Mouse (Mus musculus) left cerebral cortex, postnatal 10 days (tissue): Measurements from ENCODE around the gene 4931406P16Rik. TPM values are rescaled to one million over a fixed set of nuclear protein-coding genes. Genes with fewer than 3 reads are reported as not detected.
A peak's percentile ranks its signal among the peaks of the same experiment; 100 is the strongest.

Source experiments
- DNase-seq, 2 experiments: peaks; one replicate each; pipeline ENCODE4 v3.0.0; 2021 to 2022; ENCODE audit warnings: low spot score in 2 of 2, mixed read lengths in 1 of 2; ENCODE audit errors: extremely low spot score in 1 of 2
- intact Hi-C: fragments of 180-260 bp; cut with DNase I; formaldehyde crosslinking; loops from one replicate; pipeline ENCODE4 v1.15.1; 2025
- total RNA-seq, 2 experiments: library from RNA; stranded (reverse); gene quantifications; 2 replicates each; pipeline ENCODE4 v1.2.3; 2021

Gene 4931406P16Rik
- total RNA-seq, 2 experiments from 2014 or later: 46.2 to 54.4 TPM

DNA sequence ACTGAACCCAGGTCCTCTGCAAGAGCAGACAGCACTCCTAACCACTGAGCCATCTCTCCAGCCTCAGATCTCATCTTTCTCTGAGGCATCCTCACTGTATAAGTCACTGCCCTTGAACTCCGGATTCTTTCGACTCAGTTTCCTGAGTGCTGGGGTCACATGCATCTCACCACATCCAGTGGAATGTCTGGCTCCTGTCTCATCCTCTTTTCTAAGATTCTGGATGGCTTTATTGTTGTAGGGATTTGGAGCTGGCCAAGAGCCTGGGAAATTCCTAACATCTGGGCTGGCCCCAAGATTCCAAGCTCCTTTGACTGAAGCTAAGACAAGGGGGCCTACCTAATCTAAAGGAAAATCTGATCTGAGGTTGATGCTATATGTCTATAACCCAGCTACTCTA is 5.8 kb upstream of the 4931406P16Rik start:
- no peak for DNase-seq
- intact Hi-C loops: no loop called here

DNA sequence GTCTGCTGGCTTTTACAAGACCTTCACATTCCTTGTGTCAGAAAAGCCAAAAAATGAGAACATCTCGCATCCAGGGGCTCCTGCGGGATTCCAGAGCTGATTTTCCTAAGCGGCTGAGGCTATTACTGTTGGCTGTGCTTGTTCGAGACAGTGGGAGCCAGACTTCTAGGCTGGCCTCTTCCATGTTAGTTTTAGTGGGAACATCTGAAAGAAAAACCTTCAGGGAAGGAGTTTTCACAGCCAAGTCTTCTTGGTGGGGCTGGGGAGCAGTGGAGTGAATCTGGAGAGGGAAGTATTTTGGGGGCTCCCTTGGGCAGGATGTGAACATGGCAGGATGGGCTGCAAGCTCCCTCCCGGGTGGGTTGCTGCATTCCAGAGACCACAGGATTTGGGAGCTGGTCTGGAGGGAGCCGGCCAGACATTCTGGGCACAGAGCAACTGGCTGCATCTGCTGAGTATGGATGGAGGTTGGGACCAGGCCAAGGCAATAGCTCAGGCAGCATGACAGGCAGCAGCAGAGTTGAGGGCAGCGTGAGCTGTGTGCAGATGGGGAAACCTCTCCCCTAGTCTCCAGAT is 4.6 kb upstream of the 4931406P16Rik start:
- intact Hi-C loops: no loop called here
- DNase-seq: peak; percentile 42 to 68

DNA sequence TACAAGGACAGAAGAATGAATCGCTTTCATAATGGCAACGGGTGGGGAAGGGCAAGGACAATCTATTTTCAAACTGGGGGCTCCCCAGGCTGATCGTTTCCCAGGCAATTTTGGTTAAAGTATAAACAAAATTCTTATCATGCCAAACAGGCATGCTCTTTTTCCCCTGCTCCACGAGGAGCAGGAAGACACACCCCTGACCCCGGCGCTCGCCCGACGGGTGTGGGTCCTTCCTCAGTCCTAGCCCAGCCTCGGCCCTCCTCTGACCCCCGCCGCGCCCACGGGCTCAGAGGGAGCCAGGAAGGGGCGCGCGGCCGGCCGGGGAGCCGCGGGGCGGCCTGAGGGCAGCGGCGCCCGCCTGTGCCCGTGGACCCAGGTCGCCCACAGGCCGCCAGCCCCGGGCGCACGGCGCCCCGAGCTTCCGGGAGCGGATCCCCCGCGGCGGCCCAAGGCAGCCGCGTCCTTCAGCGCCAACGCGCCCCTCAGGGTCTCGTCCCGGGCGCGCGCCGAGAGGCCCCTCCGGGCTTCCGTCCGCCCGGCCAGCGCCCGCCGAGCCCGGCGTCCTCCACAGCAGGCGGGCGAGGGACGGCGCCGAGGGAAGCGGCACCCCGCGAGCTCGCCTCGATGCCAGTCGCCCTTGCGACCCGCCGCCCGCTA is 437 bp downstream of the 4931406P16Rik start:
- DNase-seq: peak in 1 of 2 experiments; percentile 91

DNA sequence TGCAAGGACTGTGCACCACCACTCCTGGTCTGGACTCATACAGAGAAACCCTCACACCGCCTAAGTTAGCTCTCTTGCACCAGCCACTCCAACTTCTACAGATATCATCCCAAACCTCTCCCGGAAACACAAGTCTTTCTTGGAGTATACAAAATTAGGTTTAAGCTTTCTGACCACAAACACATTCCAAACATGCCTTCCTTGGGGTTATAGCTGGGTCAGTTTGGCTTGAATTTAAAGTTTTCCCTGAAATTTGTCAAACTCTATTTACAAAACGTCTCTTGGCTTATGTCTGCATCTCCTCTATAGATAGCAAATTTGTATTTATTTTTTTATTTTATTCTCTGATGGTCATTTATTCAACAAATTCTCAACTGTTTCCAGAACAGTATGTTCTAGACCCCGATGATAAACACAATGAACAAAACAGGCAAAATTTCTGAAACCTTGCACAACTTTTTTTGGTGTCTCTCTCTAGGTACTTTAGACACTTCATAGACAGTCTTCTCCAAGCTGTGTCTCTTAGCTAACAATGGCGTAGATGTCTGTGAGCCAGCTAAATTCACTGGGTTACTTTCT is 4.1 kb downstream of the 4931406P16Rik start:
- intact Hi-C loops: no loop called here
- DNase-seq: no peak

More for the DNA sequence above, 437 bp downstream of the 4931406P16Rik start:
- intact Hi-C loops: no loop called here

DNA sequence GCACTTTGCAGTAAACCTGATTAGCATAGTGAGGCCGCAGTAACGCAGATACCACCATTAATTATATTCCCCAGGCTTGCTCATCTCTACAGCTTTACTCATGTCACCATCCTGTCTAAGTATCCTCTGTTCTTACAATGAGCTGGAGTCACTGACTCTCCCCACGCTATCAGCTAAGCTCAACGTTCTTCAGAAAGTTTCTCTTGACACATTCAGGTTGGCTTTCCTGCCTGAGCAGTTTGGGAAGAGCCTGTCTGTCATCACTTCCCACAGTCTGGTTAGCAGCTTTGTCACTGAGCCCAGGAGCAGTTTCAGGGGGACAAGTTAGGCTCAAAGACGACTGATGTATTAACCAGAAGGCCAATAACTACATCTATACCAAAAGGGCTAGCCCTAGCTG is 4.8 kb downstream of the 4931406P16Rik start:
- no peak for DNase-seq
- intact Hi-C loops: no loop called here

DNA sequence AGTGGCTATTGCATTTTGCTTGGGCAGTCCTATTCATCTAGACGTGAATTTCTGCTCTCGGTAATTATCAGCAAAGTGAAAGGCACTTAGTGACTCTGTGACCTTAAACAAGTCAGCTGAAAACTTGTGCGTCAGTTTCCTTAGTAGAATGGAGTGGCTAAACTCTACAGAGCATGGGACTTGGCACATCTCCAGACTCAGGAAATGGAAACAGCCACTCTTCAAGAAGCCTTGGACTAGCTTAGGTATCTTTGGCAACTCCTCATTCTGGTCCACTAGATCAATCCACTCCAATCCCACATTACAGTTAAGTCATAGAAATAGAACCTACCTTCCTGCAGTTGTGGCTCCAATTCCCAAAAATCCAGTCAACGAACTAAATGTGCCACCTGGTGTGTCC is 7.9 kb downstream of the 4931406P16Rik start:
- peak in 1 of 2 experiments; percentile 42 for DNase-seq
- intact Hi-C loops: no loop called here

DNA sequence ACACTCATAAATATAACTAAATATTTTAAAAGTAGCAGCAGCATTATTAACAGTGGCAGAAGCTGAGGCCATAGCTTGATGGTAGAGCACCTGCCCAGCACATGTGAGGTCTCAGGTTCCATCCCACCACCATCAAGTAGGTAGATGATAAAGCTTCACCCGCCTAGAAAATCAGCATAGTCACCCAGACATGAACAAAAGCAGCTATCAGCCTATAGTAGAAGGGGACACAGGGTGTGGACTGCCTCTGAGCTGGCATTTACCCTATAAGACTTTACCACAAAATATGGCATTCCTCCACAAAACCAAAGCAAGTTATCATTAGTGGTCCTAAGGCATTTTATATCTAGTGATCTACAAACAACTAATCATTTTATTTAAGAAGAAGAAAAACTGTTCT is 10.7 kb downstream of the 4931406P16Rik start:
- DNase-seq: no peak
- intact Hi-C loops: no loop called here

DNA sequence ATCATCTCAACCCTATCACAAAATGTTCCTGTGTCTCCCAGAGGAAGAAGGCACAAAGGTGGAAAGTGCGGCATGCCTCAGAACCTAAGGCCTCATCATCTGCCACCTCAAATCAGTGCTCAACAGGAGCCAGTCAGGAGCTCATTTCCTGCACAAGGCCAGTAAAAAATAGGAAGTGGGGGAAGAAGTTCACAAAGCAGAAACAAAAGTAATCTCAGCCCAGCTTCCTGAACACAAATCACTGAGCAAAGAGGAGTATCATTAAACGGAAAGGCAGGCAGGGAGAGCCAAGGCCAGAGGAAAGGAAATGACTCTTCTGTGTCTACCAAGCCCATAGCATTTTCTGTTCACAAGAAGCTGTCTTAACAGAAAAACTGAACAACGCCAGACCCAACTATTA is 11.4 kb downstream of the 4931406P16Rik start:
- no peak for DNase-seq
- intact Hi-C loops: no loop called here

DNA sequence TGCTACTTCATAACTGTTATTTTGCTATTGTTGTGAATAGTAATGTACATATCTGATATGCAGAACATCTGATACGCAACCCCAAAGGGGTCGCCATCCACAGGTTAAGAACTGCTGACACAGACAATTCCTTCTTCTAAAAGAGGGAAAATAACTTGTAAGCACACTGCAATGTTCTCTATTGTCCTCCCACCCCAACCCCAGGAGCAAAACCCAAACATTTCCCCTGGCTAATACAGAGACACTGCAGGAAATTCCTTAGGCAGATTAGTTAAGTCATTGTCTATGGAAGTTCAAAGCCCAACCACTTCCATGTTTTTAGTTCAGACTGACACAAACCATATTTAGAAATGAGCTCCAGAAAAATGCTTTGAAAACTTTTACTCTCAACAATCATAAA is 14.5 kb downstream of the 4931406P16Rik start:
- DNase-seq: no peak
- intact Hi-C loops: no loop called here

DNA sequence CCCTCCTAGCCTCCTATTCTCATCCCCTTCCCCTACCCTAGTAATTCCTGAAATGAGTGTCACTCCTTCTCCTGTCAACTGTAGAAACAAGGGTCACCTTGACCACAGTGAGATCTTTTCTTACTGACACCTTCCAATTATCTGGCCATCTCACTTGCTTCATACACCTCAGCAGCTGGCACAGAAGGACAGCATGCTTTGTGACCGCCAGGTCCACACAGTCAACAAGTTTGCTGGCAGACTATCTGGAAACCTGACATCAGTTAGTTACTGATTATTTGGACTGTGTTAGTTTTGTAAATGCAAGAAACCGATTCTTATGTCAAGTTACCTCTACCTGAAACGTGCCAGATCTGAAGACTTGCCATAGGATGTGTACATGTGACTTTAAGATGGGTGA is 17.2 kb downstream of the 4931406P16Rik start:
- DNase-seq: no peak
- intact Hi-C loops: no loop called here

DNA sequence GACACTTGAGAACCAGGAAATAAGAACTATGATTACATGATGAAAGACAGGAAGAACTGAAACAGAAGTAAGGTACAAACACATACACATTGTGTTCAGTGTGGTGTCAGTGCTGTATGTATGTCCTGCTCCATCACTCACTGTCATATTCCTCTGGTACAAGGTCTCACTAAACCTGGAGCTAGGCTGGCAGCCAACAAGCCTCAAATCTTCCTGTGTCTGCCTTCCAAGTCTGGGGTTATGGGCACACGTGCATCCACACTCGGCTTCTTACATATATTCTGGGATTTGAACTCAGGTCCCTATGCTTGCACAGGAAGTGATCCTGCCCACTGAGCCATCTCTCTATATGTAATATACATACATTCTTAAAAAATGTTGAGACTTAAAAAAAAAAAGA is 20.7 kb downstream of the 4931406P16Rik start:
- intact Hi-C loops: no loop called here
- DNase-seq: no peak

DNA sequence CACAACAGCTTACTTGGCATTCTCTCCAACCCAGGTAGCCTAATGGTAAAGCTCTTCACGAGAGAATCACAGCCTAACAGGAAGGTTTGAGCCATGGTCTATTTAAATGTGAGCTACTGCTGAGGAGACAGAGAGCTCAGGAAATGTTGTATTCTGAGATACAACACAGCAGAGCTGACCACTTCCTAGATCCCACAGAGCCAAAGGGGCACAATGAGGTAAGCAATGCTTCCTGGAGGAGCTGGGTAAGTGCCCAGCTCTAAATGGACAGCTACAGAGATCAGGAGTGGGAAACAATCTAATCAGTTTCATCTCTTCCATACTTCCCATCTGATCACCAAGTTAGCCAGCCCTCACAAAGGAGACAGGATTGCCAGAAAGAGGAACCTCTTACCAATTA is 22.1 kb downstream of the 4931406P16Rik start:
- DNase-seq: no peak
- intact Hi-C loops: no loop called here

DNA sequence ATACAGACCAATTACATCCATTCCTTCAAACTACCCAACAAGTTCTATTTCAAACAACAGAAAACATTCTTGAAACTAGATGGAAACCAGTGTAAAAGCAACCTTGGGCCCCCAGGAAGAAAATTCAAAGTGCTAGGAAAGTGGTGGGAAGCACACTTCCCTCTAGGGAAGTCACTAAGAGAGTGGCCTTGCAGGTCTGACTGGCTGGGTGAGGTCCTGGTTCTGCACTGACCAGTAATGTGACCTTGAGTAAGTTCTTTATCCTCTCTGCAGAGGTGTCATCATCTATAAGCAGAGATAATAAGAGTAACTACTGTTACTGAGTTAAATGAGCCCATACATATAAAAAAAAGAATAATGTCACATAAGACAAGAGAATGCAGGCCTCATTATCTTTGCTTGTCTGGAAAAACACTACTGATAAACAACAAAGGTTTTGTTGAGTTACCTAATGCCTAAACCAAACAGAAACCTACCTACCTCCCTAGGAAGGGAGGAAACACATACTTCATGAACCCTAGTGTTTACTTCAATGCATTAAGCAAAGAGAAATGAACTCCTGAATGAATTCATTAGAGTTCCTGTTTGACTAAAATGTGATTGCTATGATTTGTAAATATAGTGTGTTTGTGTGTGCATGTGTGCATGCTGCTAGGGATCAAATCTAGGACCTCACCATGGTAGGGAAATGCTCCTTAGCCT is 22.8 kb downstream of the 4931406P16Rik start:
- intact Hi-C loops: no loop called here
- no peak for DNase-seq

DNA sequence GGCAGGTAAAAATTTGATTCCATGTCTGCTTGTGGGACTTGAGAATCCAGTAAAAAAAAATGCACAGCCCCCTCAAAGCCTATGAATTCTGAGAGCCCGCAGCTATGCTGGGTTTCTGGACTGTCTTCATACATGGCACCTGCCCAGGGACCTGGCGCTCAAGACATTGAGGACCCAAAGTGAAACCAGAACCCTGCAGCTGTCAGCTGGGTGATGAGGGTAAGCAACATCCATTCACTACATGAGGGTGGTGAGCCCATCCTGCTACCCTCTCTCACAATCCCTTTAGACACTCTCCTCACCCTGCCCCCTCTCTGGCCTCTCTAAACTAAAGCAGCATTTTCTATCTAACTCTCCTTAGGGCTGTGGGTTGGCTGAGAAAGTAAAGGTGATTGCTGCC is 35.7 kb downstream of the 4931406P16Rik start:
- intact Hi-C loops: no loop called here
- DNase-seq: no peak

DNA sequence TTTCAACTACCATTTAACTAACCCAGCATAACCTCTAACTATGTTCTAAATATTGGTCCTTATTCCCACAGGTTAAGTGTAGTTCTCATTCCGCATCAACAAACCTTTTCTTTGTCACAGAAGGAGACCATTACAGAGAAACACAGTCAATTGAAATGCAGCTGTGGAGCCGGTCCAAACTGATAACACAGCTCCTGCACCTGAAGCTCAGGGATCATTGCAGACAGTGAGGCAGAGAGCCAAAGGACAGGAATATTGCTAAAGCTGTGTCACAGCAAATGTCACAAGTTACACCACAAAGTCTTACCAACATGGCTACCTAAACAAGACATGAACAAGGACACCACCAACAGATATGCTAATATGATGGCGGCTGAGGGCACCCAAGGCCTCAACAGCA is 37.3 kb downstream of the 4931406P16Rik start:
- intact Hi-C loops: no loop called here
- no peak for DNase-seq

DNA sequence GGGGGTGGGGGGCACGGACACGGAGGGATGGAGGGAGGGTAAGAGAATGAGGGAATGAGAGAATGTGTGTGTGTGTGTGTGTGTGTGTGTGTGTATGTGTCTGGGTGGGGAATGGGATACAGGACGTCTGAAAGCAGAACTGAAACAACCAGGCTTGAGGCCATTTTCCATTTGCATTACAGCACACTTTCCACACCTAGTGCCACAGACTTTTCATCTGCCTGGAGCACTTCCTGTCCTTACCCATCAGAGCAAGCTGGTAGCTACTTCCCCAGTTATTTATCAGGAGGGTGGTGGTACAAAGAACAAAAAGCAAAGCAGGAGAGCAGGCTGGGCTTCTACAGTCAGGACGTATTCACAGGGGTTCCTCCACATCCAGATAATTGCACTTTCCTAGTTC is 40.9 kb downstream of the 4931406P16Rik start:
- no peak for DNase-seq
- intact Hi-C loops: no loop called here

DNA sequence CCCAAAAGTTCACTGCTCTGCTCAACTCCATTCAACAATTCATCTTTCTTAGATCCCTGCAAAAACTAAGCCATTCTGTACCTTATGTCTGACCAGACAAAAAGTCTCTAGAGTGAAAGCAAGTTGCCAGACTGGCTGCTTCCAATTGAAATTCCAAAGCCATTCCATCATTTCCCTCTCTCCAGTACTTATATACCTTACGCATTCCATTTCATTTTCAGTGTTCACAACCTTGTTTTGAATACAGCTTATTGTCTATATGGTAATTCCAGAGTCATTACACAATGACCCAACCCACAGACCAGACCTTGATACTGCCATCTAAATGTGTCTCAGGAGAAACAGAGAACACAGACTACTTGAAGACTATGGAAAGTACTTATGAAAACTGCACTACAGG is 44.9 kb downstream of the 4931406P16Rik start:
- intact Hi-C loops: no loop called here
- no peak for DNase-seq

DNA sequence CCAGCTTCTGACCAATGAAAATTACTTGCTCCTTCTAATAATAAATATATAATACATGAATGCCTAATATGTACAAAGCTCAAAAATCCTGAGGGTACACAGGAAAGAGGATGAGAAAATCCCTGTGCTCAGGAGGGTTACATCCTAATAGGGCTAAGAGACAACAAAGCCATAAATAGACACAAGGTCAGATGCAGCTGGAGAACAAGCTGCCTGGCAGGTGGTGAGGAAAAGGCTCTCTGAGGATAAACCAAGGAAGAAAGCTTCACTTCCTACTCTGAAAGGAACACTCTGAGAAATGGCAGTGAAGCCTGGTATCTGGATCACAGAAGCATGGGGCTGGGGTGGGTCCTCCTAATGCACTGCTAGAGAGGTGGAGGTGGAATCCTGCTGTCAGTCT is 46.9 kb downstream of the 4931406P16Rik start:
- intact Hi-C loops: no loop called here
- no peak for DNase-seq

DNA sequence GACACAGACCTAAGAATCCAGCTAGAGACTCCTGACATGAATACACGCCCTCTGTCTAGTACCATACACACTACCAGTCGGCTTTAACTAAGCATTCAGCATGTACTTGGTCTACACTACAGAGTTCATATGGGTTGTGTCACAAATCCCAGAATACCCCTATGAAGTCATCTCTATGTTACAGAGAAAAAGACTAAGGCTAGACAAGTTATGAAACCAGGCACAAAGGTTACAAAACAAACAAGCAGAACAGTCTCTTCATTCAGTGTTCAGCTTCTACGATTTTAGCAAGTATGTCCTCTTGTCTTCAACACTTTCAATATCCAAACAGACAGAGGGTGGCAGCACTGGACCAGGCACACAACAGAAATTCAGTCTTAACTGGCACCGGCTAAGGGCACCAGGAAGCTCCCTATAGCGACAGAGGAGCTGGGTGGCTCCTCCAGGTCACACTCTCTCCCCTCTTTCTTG is 47.4 kb downstream of the 4931406P16Rik start:
- intact Hi-C loops: no loop called here
- DNase-seq: peak; percentile 57 to 72

DNA sequence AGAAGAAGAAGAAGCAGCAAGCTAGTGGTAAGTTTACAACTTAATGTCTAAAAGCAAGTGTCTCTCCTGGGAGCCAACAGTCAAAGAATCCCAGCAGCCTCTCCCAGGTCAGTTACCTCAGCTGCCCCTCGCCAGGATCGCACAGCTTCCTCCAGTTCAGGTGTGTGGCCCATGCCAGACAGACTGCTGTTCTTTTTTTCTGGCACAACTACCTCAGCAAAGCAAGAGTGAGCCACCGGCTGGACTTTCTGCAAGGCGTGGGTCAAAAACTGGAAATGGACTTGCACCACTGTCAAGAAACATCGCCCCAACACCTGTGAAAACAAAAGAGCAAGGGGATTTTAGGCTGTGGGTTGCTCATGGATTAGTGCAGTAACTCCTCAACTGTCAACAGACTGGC is 49.9 kb downstream of the 4931406P16Rik start:
- intact Hi-C loops: no loop called here
- no peak for DNase-seq
